Mouse (Mus musculus) kidney, adult 18-20 months (tissue): Measurements from ENCODE around the gene 1700034J05Rik.
A peak's percentile ranks its signal among the peaks of the same experiment; 100 is the strongest.

Source experiments
- DNase-seq: peaks from one replicate; pipeline ENCODE4 v3.0.0; 2021

1700034J05Rik gene

GRCm38 (mm10) chr6:146961832-146962481, 7.7 kb upstream of the 1700034J05Rik start:
- peak; percentile 50 for DNase-seq

GRCm38 (mm10) chr6:146960956-146961355, 6.7 kb upstream of the 1700034J05Rik start:
- no peak for DNase-seq

GRCm38 (mm10) chr6:146959908-146960680, 5.9 kb upstream of the 1700034J05Rik start:
- DNase-seq, result no peak

- no peak for DNase-seq
These were observed 4.5 kb upstream of the 1700034J05Rik start for GRCm38 (mm10) chr6:146958694-146959093.

GRCm38 (mm10) chr6:146956961-146957360, 2.7 kb upstream of the 1700034J05Rik start:
- no peak for DNase-seq

- DNase-seq, result no peak
These were observed 1.7 kb upstream of the 1700034J05Rik start for GRCm38 (mm10) chr6:146955896-146956295.

GRCm38 (mm10) chr6:146955475-146955874, 1.3 kb upstream of the 1700034J05Rik start:
- DNase-seq, result no peak

GRCm38 (mm10) chr6:146950454-146950832, 3.8 kb downstream of the 1700034J05Rik start:
- DNase-seq, result no peak

GRCm38 (mm10) chr6:146949682-146950453, 4.4 kb downstream of the 1700034J05Rik start:
- no peak for DNase-seq

GRCm38 (mm10) chr6:146947186-146947585, 7.0 kb downstream of the 1700034J05Rik start:
- no peak for DNase-seq

GRCm38 (mm10) chr6:146946327-146947029, 7.7 kb downstream of the 1700034J05Rik start:
- peak; percentile 62 for DNase-seq

GRCm38 (mm10) chr6:146944830-146945229, 9.4 kb downstream of the 1700034J05Rik start:
- DNase-seq, result no peak

- no peak for DNase-seq
These were observed 10.2 kb downstream of the 1700034J05Rik start for GRCm38 (mm10) chr6:146944009-146944408.

GRCm38 (mm10) chr6:146941505-146942275, 12.5 kb downstream of the 1700034J05Rik start:
- DNase-seq, result no peak

GRCm38 (mm10) chr6:146939026-146939425, 15.2 kb downstream of the 1700034J05Rik start:
- DNase-seq, result no peak

GRCm38 (mm10) chr6:146935957-146936356, 18.3 kb downstream of the 1700034J05Rik start:
- no peak for DNase-seq

GRCm38 (mm10) chr6:146933123-146933522, 21.1 kb downstream of the 1700034J05Rik start:
- no peak for DNase-seq

GRCm38 (mm10) chr6:146929031-146929430, 25.2 kb downstream of the 1700034J05Rik start:
- DNase-seq, result no peak

- DNase-seq, result no peak
These were observed 26.1 kb downstream of the 1700034J05Rik start for GRCm38 (mm10) chr6:146928108-146928507.

- no peak for DNase-seq
These were observed 27.7 kb downstream of the 1700034J05Rik start for GRCm38 (mm10) chr6:146926415-146926980.

GRCm38 (mm10) chr6:146918341-146918740, 35.9 kb downstream of the 1700034J05Rik start:
- DNase-seq, result peak; percentile 49

- no peak for DNase-seq
These were observed 36.8 kb downstream of the 1700034J05Rik start for GRCm38 (mm10) chr6:146917396-146917795.
